Mouse (Mus musculus): ENCODE measurements at regions not wholly inside any gene's neighbourhood (a gene's known extent, or its start where the extent isn't known, plus 50 kb on each side); places are given as distances from the start of the nearest gene placed in this dataset.

DNA sequence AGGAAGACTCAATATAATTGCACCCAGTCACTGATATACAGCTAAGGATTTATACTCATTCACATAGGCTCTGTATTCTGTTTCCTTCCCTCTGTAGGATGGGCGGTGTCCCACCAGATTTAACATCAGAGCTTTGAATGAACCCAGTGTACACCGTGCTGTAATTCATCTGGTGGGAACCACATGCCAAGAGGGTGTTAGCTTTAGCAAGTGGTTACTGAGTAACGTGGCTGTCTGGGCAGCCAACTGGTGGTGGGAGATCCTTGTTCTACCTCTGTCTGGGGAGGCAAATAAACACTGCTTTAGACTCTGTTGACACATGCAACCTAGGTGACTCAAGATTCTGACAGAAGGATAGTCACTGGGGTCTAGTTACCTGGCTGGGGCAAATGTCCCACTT is 229.6 kb upstream of the Gm12728 start:
- DNase-seq (ENCODE audit: low spot score): no peak

GRCm38 (mm10) chr4:105560781-105561180 is 228.9 kb upstream of the Gm12728 start:
- no peak for DNase-seq (ENCODE audit: low spot score)

DNA sequence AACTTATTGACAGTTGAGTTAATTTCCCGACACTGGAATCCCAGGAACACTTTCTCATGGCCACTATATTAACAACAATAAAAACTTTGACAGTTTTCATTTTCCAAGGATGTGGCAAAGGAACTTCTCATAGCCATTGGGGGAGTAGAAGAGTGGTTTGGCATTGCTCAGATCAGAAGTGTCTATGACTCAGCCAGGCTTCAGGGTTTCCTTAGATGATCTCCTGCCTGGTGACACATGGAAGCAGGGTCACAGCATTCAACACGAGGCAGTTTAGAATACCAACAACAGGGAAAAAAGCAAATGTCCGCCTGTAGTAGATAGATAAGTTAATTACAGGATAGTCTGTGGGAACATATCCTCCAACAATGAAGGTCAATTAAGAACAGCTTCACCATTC is 228.1 kb upstream of the Gm12728 start:
- DNase-seq (ENCODE audit: low spot score): no peak

- no peak for DNase-seq (ENCODE audit: low spot score)
These were observed 223.9 kb upstream of the Gm12728 start for GRCm38 (mm10) chr4:105565796-105566195.

DNA sequence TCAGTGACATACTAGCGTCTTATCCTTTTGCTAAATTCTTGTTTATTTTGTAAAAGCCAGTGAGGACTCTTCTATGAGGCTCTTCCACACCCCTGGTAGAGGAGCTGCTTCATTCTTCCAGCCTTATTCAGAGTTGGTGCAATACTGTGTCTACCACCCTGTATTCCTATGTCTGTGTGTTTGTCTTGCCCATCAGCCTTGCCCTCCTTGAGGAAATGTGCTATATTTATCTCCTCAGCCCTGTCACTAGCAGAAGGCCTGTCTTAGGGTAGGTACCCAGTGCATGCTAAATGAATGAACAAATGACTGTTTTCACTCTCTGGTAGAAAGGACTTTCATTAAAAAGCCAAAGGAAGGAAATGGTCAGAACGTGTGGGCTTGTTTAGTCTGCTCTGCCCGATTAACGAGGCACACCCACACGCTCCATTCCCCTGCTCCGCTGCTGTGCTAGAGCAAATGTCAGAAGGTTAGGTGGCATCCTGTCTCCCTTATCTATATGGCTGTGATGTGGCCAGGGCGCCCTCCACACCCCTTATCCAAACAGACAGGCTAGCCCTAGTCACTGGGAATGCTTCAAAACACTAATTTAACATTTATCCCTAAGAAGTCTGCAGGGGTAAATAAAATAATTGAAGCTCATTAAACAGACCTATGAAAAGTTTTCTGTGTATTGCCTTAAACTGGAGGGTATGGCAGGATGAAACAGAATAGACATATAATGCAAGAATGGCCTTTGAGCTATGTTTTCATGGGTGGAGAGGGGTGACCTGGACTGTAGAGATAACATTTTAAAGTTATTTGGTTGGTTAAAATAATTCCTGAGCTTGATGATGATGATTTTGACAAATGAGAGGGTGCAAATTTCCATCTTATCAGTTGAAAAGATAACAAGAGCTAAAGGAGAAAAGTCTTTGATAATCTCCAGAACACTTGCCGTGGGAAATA is 222.9 kb upstream of the Gm12728 start:
- peak; percentile 16 for DNase-seq (ENCODE audit: low spot score)

DNA sequence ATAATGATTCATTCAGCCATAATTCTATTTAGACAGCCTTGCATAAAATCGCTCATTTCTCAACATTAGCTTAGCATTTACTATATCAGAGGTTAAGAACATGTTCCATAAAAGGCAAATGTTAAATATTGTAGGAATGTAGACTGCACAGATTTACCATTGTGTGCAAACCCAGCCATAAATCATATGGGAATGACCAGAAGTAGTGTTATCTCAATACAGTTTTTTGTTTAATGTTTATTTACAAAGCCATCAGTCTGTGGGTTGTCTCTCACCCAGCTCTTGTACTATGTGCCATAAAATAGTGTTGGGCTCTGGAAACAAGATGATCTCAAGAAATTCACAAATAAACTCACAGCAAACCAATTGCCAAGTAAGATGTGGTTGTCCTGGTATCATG is 220.0 kb upstream of the Gm12728 start:
- no peak for DNase-seq (ENCODE audit: low spot score)

- no peak for DNase-seq (ENCODE audit: low spot score)
These were observed 214.1 kb upstream of the Gm12728 start for GRCm38 (mm10) chr4:105575550-105575949.

DNA sequence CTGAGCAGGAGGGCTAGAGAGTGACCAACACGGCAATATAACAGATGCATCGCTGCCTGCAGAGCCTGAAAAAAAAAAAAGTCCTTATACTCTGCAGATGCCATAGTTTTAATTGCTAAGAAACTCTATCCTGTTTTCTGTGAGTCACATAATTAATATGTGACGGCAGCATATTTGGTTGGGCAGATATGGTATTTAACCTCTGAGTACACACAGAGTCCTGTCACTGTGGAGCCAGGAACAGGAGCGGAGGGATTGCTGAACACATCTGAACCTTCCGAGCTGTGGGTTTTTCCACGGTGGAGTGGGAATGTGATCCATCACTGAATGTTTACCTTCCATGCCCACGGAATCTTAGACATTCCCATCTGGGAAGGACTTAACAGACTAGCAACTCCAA is 208.7 kb upstream of the Gm12728 start:
- DNase-seq (ENCODE audit: low spot score): no peak

DNA sequence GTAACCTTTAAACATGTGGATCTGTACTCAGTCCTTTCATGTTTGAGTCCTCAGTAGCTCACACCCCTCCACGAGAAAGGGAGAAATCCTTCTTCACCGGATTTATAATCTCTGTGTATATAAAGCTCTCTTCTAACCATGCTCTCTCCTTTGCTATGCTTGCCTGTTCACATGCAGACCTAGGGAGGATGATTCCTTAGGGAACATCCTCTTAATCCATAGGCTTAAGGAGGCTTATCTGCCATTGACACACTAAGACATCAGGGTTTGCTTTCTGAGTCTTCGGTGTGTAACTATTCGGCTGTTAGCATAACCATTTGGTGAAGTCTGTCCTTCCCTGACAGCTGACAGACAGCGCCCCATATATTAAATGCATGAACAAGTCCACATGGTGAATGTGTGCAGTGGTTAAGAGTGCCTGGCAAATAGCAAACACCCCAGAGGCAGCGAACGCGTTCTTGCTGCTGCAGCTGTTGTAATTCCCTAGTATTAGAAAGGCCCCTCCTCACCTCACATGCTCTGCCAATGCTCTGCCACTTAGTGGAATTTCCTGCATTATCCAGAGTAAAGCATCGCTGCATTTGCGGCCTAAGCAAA is 205.2 kb upstream of the Gm12728 start:
- no peak for DNase-seq (ENCODE audit: low spot score)

DNA sequence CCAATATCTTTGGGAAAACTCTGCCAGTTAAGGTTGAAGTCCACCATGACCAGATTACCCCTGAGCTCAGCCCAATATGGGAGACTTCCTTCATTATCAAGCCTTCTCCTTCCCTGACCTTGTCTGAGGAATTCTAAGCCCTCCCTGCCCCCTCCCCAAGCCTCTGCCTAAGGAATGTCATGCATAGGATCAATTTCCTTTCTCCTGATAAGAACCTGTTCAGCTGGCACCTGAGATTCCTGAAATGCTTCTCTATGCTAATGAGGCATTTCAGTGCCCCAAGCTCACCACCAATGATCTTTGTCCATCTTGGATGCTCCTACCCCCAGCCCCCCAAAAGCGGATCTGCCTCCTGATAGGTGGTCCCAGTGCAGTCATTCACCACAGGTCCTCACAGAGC is 186.0 kb upstream of the Gm12728 start:
- DNase-seq (ENCODE audit: low spot score): no peak

DNA sequence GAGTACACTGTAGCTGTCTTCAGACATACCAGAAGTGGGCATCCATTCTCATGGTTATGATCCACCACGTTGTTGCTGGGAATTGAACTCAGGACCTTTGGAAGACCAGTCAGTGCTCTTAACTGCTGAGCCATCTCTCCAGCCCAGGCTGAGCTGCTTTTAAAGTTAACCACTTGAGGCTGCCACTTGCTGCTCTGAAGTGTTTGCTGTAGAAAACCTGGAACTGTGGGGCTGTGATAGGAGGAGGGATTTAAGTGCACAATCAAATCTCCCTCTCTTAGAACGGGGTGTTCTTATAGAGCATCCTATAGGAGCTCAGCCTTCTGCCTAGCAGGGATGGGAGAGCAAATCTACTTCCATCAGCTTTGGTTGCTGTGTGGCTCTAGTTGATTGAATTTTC is 185.1 kb upstream of the Gm12728 start:
- DNase-seq (ENCODE audit: low spot score): no peak

DNA sequence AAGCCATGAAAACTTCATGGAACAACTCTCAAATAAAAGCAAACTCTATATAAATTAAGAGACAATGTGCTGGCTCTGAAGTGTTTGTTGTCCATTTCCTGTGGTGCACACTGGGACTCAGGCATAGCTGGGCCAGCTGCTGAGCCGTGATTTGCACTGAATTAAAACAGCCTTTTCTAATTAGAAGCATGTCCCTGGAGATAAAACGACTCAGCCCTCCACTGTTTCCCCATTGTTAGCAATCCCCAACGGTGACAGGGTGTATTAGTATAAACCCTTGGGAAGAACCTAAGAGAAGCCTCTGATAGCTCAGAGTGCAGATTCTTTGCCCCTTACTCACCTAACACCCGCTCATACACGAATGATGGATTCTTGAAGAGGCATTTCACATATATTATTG is 182.9 kb upstream of the Gm12728 start:
- DNase-seq (ENCODE audit: low spot score): no peak

DNA sequence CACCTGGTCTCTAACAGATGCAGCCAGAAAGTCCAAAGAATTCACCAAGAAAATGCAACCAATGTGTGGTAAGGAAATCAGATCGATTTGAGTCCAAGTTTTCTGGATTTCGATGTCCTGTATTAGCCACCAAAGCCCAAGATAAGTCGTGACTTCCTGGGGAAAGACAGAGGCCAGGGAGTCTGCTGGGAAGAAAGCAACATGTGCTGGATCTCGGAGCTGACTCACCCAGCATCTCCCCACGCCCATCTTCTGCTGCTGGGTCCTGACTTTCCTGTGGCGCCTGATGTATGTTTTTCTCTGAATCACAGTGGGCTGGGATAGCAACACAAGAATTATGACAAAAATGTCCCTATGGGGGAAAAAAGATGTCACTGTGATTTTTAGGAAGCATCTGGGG is 178.8 kb upstream of the Gm12728 start:
- no peak for DNase-seq (ENCODE audit: low spot score)

GRCm38 (mm10) chr4:105614390-105614789 is 175.3 kb upstream of the Gm12728 start:
- no peak for DNase-seq (ENCODE audit: low spot score)

GRCm38 (mm10) chr4:105626371-105627320 is 163.0 kb upstream of the Gm12728 start:
- no peak for DNase-seq (ENCODE audit: low spot score)

- no peak for DNase-seq (ENCODE audit: low spot score)
These were observed 160.1 kb upstream of the Gm12728 start for GRCm38 (mm10) chr4:105629581-105629980.

GRCm38 (mm10) chr4:105630595-105631369 is 158.9 kb upstream of the Gm12728 start:
- no peak for DNase-seq (ENCODE audit: low spot score)

DNA sequence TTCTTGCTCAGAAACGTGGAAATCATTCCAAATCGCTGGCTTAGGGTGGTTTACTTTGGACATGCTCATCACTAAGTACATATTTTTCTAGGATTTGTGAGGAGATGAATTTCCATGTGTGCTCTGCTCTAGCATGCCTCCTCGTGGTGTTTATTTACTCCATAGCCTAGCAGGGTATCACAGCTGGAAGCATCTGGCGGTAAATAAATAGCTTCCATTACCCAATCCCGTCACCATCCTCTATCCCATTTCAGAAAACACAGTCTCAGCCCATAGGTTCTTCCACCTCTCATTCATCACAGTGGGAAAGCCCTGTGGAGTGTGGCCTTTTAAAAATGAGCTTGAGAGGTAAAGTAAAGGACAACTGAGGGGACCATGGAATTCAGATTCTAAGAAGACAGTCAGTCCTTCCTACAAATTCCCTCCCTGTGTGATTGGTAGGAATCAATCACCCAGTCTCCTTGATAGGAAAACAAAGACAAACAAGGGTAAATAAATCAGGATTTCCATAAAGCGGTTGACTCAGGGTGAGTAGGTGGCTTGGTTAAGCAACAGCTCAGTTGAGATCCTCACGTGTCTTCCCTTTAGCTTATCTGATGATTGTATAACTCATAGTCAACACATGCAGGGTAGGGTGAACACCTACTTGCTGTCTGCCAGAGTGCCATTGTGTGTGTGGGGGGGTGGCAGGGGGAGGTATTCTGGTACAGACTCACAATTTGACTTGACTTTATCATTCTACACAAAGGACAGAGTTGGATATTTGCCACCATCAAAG is 156.9 kb upstream of the Gm12728 start:
- DNase-seq (ENCODE audit: low spot score): no peak

- DNase-seq (ENCODE audit: low spot score): no peak
These were observed 155.9 kb upstream of the Gm12728 start for GRCm38 (mm10) chr4:105633789-105634188.

- no peak for DNase-seq (ENCODE audit: low spot score)
These were observed 148.9 kb upstream of the Gm12728 start for GRCm38 (mm10) chr4:105640793-105641192.

DNA sequence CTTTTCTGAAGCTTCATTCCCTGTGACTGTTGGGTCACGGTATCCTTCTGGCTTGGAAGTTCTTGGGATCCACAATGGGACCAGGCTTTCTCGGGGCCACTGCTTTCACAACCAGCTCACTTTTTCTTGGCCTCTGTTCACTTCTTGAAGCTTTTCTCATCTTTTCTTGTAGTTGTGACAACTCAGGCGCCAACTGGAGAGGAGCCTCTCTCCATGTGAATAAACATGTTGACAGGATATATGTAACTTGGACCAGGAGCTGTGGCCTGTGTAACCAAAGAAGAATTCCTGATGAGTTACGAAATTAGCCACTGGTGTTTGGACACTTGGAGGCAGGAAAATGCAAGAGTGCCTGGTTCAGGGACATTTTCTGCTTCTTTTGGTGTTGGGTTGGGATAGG is 148.1 kb upstream of the Gm12728 start:
- DNase-seq (ENCODE audit: low spot score): no peak
